Mouse (Mus musculus) thymus, adult 2 months (tissue): ENCODE measurements around the gene Ap2m1.

Experiments
- CTCF ChIP-seq: fragments of 200-500 bp; IDR thresholded peaks from 2 replicates; pipeline ENCODE4 v1.5.1; 2012; ENCODE audit warnings: mild to moderate bottlenecking, control low read depth, low read length, moderate library complexity, borderline replicate concordance; ENCODE audit not compliant: control insufficient read depth, poor library complexity, insufficient read depth; ENCODE audit errors: extremely low read depth
- POLR2A ChIP-seq: fragments of 200-500 bp; IDR thresholded peaks from 2 replicates; pipeline ENCODE4 v1.6.1; 2012; ENCODE audit warnings: mild to moderate bottlenecking, low read length, control low read depth, moderate library complexity; ENCODE audit not compliant: control insufficient read depth, poor library complexity, insufficient read depth; ENCODE audit errors: extremely low read depth

DNA sequence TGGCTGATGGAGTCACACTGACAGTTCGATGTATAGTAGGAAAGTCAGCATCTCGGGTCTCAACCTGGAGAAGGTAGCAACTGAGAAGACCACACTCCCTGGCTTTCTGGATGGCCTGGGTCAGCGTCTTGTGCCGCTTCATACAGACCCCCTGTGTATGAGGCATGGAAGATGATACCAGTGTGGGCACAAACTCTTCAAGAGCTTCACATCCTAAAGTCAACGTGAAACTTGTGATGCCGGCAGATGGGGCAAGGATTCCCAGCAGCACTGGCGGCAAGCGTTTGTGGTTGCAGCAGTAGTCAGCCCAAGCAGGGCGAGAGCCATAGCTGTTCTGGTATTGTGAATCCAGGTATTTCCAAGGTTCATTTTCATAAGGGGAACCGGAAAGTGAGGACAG lies 10.4 kb downstream of the Ap2m1 start:
- no peak for TF ChIP-seq CTCF
- no peak for TF ChIP-seq POLR2A
